Mouse (Mus musculus): ENCODE measurements around the gene Spata31d1b.
"Not testable (repeated sequence)": the region's sequence is repeated elsewhere in the genome, so short reads cannot be mapped to it uniquely, and the experiment has no call there.

DNA sequence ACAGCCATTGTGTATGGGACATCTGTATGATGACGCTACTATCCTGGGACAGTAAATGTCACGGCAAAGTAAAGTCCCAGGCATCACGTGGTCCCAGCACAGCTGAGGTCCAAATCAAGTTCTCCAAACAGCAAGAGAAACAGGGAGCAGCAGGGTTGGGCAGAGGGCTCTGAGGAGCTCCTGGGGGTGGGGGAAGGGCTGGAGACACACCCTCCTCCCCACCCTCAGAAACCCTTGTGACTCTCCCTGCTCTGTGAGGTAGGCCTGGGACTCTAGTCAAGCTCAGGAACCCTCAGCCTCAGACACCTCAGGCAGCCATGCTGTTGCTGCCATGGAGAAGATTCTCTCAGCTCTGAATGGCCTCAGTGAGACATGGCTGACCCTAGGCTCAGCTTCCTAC, at the start of gene Spata31d1b:
- not testable (repeated sequence) for TF ChIP-seq POLR2A (IDR thresholded peaks at IDR 0.05; ENCODE audit: borderline replicate concordance, extremely low read depth, insufficient read depth, insufficient read length, poor library complexity, severe bottlenecking); CTCF (IDR thresholded peaks at IDR 0.05; ENCODE audit: borderline replicate concordance, extremely low read depth, insufficient read depth, insufficient read length)
